Mouse (Mus musculus) cerebral cortex, adult 2 months (tissue): ENCODE measurements around the gene Trmt5.

Experiments
- WGBS: fragments of 180-500 bp; shearing (Covaris S2); methylation state at CpG from one replicate; pipeline ENCODE4 v1.1.7; 2018; 5-methylcytosine and 5-hydroxymethylcytosine counted together

The Trmt5 gene

DNA sequence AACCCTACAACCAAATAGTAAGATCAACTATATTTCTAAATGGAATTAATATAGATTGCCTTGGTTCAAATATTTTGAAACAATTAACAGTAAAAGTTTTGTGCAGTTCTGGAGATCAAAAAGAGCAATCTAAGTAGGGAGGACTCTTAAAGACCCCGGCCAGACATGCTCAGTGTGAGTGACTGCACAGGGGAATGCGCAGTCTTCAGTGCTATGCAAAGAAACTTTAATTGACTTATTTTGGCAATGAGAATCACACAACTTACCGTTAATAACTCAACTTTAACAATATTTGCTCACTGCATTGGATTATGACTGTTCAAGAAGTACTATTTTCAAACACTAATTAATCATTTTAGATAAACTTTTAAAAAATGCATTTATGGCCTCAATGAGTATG lies 17.0 kb downstream of the Trmt5 start:
- 94% methylated on average over 3 of the region's 3 CpGs for WGBS

DNA sequence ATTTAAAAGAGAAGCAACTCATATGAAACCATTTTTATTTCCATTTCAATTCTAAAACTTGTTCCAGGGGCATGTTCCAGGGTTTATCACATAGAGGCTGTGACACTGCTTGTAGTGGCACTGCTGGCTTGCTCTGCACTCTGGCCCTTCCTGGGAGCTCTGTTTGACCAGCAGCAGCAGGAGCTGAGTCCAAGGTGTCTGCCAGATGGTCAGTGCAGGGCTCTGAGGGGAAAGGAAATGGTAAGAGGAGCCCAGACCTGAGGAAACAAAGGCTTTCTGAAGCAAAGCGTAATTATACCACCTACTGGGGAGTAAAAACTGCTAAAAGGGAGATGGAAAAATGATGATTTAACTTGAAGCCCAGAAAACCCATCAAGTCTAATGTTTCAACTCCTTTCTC lies 18.0 kb downstream of the Trmt5 start:
- WGBS = 88% methylated on average over 1 of the region's 1 CpGs

DNA sequence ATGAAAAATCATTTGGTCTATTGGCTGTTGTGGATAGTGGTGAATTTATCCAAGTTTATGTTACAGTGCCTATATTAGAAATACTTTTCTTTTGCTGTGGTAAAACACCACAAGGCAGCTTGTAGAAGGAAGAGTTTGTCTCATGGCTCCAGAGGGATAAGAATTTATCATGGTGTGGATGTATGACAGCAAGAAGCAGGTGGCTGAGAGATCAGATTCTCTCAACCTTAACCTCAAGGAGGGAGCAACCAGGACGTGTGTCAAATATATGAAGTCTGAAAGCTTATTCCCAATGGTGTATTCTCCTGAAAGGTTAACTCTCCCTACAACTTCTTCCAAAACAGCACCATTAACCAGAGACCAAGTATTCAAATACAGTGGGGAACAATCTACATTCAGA lies 19.9 kb downstream of the Trmt5 start:
- 82% methylated on average over 1 of the region's 1 CpGs for WGBS

DNA sequence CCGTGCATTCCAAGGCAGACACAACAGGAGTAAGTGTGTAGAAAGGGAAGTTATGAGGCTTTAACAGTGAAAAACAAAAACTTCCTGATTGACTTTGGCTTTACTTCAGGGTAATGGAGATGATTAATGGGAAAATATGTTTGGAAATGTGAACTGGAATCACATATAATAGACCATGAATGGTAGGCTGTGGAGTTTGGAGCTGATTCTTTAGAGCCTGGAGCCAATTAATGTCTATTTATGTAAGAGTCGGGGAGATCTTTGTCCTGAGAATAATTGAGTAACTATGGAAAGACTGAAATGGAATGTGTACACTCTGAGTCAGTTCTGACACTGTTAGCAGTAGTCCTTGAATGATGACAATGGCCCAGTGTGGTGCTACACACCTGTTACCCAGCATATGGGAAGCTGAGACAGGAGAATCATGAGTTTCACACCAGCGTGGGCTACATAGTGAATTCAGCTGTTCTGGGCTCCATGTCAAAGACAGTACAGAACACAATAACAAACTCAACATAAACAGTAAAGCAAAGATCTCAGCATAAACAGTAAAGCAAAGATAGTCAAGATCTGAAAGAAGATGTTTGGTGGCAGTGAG lies 21.0 kb downstream of the Trmt5 start:
- 50% methylated on average over 3 of the region's 3 CpGs for WGBS

DNA sequence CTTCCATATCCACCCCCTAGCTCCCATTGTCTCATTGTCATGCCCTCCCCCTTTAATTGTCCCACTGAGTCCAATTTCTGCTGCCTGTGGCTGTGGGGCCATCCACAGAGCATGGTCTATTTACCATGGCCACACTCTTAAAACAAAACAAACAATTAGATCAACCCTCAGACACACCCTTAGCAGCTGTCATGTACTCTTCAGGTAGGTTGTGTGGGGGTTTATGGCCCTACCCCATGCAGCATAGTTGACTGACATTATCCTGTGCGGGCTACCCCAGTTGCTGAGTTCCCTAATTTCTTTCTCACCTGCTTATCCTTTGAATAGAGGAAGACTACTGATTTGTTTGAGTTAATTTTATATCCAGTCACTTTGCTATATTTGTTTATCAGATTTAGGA lies 26.2 kb downstream of the Trmt5 start:
- 95% methylated on average over 1 of the region's 1 CpGs for whole genome bisulfite sequencing

DNA sequence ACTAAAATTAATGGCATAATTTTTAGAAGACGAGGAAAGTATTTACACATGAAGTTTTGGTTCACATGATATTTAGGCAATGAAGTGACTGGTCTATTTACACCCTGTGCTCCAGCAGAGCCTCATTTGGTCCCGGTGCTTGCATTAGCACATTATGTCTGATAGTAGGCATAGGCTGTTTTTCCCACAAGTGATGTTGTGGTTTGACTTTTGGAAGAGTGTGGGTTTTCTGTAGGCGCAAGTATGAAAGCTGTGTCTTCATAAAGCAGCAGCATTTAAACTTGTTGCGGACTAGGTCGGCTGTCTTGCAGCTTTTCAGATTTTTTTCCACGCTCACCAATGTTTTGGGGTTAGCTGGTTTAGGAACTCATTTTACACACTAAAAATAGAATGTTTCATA lies 27.2 kb downstream of the Trmt5 start:
- WGBS = 55% methylated on average over 6 of the region's 6 CpGs

DNA sequence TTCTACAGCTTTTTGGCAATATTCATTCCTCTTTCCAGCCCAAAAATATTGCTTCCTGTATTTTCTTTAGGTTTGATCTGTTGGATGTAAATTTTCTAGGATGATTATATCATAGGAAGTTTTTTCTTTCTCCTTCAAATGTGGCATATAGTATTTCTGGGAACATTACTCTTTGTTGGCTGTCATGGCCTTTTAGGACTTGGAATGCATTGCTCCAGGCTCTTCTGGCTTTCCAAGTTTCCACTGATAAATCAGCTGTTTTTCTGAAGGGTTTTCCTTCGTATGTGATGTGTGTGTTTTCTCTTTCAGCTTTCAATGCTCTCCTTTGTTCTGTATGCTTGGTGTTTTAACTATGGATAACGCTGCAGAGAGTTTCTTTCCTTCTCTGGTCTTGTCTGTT lies 31.5 kb downstream of the Trmt5 start:
- WGBS = 74% methylated on average over 2 of the region's 2 CpGs

DNA sequence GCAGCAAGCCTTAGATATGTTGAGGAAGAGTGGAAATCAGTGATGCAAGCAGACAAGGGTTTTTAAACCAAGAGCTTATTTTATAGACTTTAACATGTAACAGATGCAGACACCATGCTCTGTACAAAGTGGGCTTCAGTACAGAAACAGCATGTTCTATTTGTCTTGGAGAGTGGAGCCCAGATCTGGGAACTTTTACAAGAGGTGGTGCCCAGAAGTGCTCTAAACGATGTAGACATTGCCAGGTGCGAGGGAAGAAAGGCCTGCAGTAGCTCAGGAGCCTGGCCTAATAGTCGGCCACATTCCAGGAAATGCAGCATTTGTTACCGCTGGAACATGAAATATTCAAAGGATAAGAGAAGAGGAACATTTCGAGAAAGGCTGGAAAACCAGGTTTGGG lies 40.8 kb downstream of the Trmt5 start:
- 59% methylated on average over 5 of the region's 5 CpGs for WGBS

DNA sequence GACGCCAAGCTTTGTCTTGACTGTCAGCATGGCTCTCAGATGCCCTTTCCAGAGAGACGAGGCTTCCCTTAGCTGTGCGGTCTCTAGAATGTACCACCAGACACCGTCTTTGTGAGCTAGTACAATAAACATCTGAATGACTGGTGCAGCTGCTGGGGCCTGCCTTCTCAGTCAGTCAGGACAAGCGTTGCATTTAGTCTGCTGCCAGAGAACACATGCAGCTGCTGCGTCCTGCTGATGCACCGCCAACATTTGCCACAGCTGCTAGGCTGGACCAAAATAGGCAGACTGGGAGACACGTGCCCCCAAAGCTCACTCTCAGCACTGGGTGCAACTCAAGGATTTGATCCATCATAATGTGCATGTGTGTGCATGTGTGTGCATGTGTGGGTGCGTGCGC lies 44.5 kb downstream of the Trmt5 start:
- WGBS = 41% methylated on average over 10 of the region's 10 CpGs

DNA sequence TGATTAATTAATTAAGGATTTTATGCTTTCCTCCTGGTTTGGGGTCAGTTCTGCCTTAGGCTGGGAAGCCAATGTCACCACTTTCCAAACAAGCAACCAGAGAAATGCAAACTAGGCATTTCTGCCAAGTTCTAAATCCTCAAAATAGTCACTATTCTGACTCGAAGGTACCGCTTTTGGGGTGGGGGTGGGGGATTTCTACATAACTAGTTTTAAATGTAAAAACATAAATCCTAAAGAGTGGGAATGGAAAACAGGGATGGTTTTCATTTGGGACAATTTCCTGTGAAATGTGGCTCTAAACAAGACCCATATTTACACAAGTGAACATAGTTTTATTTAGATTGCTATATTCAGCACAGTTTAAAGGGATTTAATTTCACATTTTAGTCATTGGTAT lies 53.9 kb downstream of the Trmt5 start:
- 19% methylated on average over 2 of the region's 2 CpGs for WGBS
